Mouse (Mus musculus): ENCODE measurements around the gene Sema5a. TPM values are rescaled to one million over a fixed set of nuclear protein-coding genes. Genes with fewer than 3 reads are reported as not detected.

Gene Sema5a
- total and polyA plus RNA-seq, 2 experiments from 2014 or later: 8.8 to 40.0 TPM

GRCm38 (mm10) chr15:32239099-32239498 is 5.5 kb upstream of the Sema5a start:
- TF ChIP-seq CTCF (IDR thresholded peaks at IDR 0.05; ENCODE audit: low read depth): no peak
- Histone ChIP-seq H3K9ac (replicated peaks; ENCODE audit: low read length) (no peak overlapping the region), H3K4me1 (ENCODE audit: insufficient read depth, low read length) (no peaks in the 10 kb centered on the region), H3K36me3 (ENCODE audit: insufficient read depth, low read length) (no peaks in the 10 kb centered on the region), H3K9me3 (ENCODE audit: low read length) (no peaks in the 10 kb centered on the region), H3K4me3 (ENCODE audit: low read length) (no peak overlapping the region), H3K27ac (no peak overlapping the region), H3K4me2 (ENCODE audit: low read depth, low read length) (no peak overlapping the region), H3K27me3 (ENCODE audit: insufficient read depth, low read length) (no peaks in the 10 kb centered on the region)
- WGBS: 94% methylated on average over 2 of the region's 2 CpGs
- DNase-seq (ENCODE audit: low spot score): no peak
- ATAC-seq: no peak

GRCm38 (mm10) chr15:32240159-32240558 is 4.5 kb upstream of the Sema5a start:
- Histone ChIP-seq H3K4me3 (ENCODE audit: low read length) (no peak overlapping the region), H3K9ac (replicated peaks; ENCODE audit: low read length) (no peak overlapping the region), H3K4me2 (ENCODE audit: low read depth, low read length) (no peak overlapping the region), H3K9me3 (ENCODE audit: low read length) (no peaks in the 10 kb centered on the region), H3K4me1 (ENCODE audit: insufficient read depth, low read length) (0 out of 2 replicates have a peak, but pooled peaks cover 5% of the 10 kb centered on the region), H3K36me3 (ENCODE audit: insufficient read depth, low read length) (no peaks in the 10 kb centered on the region), H3K27me3 (ENCODE audit: insufficient read depth, low read length) (no peaks in the 10 kb centered on the region), H3K27ac (no peak overlapping the region)
- ATAC-seq: no peak
- 85% methylated on average over 3 of the region's 3 CpGs for WGBS
- TF ChIP-seq CTCF (IDR thresholded peaks at IDR 0.05; ENCODE audit: low read depth): no peak
- DNase-seq (ENCODE audit: low spot score): no peak

- H3K9me3 ChIP-seq (ENCODE audit: low read length): no peaks in the 10 kb centered on the region
- no peak for TF ChIP-seq CTCF (IDR thresholded peaks at IDR 0.05; ENCODE audit: low read depth)
- no peak overlapping the region for H3K27ac ChIP-seq
- no peak overlapping the region for H3K9ac ChIP-seq (replicated peaks; ENCODE audit: low read length)
- H3K27me3 ChIP-seq (ENCODE audit: insufficient read depth, low read length): no peaks in the 10 kb centered on the region
- ATAC-seq (no peak), DNase-seq (ENCODE audit: low spot score) (no peak)
- 0 out of 2 replicates have a peak, but pooled peaks cover 7% of the 10 kb centered on the region for H3K4me1 ChIP-seq (ENCODE audit: insufficient read depth, low read length)
- 96% methylated on average over 6 of the region's 6 CpGs for WGBS
- H3K4me2 ChIP-seq (ENCODE audit: low read depth, low read length): no peak overlapping the region
- H3K36me3 ChIP-seq (ENCODE audit: insufficient read depth, low read length): no peaks in the 10 kb centered on the region
- H3K4me3 ChIP-seq (ENCODE audit: low read length): no peak overlapping the region
These were observed 2.9 kb upstream of the Sema5a start for GRCm38 (mm10) chr15:32241666-32242065.

DNA sequence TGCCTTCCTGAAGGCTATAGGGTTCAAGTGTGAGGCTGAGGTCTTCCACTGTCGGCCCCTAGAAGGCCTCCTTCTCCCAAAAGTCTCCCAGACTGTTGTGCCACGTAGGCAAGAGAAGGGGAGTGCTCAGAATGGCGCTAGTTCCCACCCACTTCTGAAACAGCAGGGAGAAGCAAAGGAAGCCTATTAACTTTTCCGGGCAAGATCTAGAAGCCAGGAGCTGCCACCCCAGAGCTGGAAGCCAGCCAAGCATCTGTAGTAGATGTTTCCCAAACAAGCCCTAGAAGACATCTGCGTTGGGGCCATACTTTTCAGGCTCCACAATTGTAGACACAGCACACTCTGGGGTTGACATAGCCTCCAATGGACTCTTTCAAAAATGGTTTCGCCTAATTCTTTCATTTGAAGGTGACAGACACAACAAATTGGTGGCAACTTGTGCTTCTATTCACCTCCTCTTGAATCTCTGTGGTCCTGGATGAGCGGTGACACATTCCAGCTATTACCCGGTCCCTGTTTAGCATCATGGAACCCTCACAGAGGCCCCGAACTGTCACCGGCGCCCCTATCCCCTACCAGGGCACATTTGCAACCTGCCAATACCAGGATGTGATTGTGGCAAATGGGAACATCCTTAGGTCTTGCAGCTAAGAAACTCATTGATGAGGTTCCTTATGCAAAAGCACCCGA is 1.4 kb upstream of the Sema5a start:
- Histone ChIP-seq H3K9me3 (ENCODE audit: low read length) (no peaks in the 10 kb centered on the region), H3K4me3 (ENCODE audit: low read length) (no peak overlapping the region), H3K27ac (no peak overlapping the region), H3K9ac (replicated peaks; ENCODE audit: low read length) (no peak overlapping the region), H3K36me3 (ENCODE audit: insufficient read depth, low read length) (no peaks in the 10 kb centered on the region), H3K27me3 (ENCODE audit: insufficient read depth, low read length) (no peaks in the 10 kb centered on the region), H3K4me2 (ENCODE audit: low read depth, low read length) (peak overlapping the region; percentile 100), H3K4me1 (ENCODE audit: insufficient read depth, low read length) (0 out of 2 replicates have a peak, but pooled peaks cover 7% of the 10 kb centered on the region)
- WGBS: 73% methylated on average over 12 of the region's 12 CpGs
- ATAC-seq (no peak), DNase-seq (ENCODE audit: low spot score) (no peak)
- TF ChIP-seq CTCF (IDR thresholded peaks at IDR 0.05; ENCODE audit: low read depth): no peak

DNA sequence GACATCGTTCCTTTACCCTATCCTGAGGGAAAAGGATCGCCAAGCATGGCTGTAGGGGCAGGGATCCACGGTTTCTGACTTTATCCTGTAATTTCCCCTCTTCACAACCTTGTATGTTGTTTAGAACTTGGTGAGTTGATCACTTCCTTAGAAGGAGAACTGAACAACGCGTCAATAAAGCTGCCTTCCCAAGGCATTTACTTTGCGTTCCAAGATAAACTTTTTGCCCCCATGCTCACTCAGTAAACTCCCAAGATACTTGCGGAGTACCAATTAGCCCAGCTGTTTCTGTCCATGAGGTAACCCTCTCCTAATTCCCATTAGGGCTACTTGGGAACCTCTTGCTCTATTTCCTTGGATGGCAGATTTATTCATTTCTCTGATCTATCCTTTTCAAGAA is 786 bp upstream of the Sema5a start:
- WGBS: 72% methylated on average over 7 of the region's 7 CpGs
- Histone ChIP-seq H3K36me3 (ENCODE audit: insufficient read depth, low read length) (no peaks in the 10 kb centered on the region), H3K4me2 (ENCODE audit: low read depth, low read length) (peak overlapping the region; percentile 100), H3K9ac (replicated peaks; ENCODE audit: low read length) (no peak overlapping the region), H3K4me3 (ENCODE audit: low read length) (peak overlapping the region; percentile 55), H3K27me3 (ENCODE audit: insufficient read depth, low read length) (no peaks in the 10 kb centered on the region), H3K27ac (0 out of 2 replicates have a peak overlapping the region, but pooled peaks have one; percentile 32), H3K9me3 (ENCODE audit: low read length) (no peaks in the 10 kb centered on the region), H3K4me1 (ENCODE audit: insufficient read depth, low read length) (0 out of 2 replicates have a peak, but pooled peaks cover 7% of the 10 kb centered on the region)
- ATAC-seq (no peak), DNase-seq (ENCODE audit: low spot score) (no peak)
- TF ChIP-seq CTCF (IDR thresholded peaks at IDR 0.05; ENCODE audit: low read depth): no peak

DNA sequence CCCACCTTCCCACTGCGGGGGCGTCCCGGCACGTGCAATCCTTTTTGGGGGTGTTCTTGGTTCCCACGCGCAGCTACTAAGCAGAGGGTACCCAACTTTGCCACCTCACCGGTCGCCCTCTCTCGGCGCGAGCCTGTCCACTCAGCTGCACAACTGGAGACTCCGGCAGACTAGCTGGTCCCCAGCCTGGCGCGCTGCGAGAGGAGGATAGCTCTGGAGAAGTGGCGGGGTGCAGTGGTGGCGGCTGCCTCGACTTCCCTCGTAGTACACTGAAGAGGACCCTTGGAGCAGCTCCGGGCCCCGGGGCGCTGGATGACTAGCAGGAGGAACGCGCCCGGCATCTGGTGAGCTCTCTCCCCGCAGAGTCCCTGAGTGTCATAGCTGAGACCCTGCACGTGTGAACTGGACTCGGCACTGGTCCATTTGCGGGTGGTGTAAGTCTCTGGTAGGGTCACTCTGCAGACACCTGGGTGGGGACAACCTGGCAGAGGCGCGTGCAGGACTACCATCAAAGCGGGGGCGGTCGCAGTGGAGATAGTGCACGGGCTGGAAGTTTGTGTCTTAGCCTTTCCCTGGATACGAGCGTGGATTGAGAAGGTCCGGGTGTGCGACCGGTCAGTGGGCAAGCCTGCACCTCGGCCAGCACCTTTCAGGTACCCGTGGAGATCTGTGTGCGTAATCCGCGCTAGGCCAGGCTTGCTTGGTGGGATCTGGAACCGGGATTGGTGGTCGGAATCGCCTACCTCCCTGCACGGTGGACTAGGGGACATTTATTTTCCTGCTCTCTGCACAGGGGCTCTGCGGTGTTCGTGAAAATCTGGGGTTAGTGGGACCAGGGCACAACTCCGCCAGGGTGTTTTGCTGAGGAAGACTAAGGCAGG is 586 bp downstream of the Sema5a start:
- Histone ChIP-seq H3K36me3 (ENCODE audit: insufficient read depth, low read length) (no peaks in the 10 kb centered on the region), H3K9ac (replicated peaks; ENCODE audit: low read length) (peak overlapping the region; percentile 56), H3K27me3 (ENCODE audit: insufficient read depth, low read length) (no peaks in the 10 kb centered on the region), H3K4me1 (ENCODE audit: insufficient read depth, low read length) (0 out of 2 replicates have a peak, but pooled peaks cover 7% of the 10 kb centered on the region), H3K27ac (no peak overlapping the region), H3K9me3 (ENCODE audit: low read length) (no peaks in the 10 kb centered on the region), H3K4me3 (ENCODE audit: low read length) (peak overlapping the region; percentile 55), H3K4me2 (ENCODE audit: low read depth, low read length) (peak overlapping the region; percentile 100)
- peak; percentile 58 for DNase-seq (ENCODE audit: low spot score)
- peak; percentile 37; the same call in 1 of the 2 replicates for TF ChIP-seq CTCF (IDR thresholded peaks at IDR 0.05; ENCODE audit: low read depth)
- ATAC-seq: peak; percentile 81
- under 1% methylated on average over 52 of the region's 52 CpGs for WGBS

Data from hindbrain, postnatal 0 days (tissue).